Mouse (Mus musculus): ENCODE results near the gene Cmip.

The Cmip gene

DNA sequence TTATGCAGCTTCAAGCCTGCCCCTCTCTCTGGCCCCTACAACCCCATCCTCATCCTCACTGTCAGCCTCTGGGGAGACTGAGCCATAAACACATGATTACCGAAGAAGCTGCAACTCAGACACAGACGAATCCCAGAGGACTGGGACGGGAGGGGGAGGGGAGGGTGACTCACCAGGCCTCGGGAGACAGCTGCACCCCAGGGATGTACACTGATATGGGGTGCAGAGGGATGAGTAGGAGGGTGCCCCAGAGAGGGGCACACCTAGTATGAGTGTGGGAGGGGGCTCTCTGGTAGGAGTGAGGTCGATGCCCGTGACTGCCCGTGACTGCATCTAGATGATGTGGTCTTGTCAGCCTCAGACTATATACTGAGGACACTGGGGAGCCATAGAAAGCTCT is 121.8 kb downstream of the Cmip start:
- DNase-seq (ENCODE audit: low spot score) = no peak

DNA sequence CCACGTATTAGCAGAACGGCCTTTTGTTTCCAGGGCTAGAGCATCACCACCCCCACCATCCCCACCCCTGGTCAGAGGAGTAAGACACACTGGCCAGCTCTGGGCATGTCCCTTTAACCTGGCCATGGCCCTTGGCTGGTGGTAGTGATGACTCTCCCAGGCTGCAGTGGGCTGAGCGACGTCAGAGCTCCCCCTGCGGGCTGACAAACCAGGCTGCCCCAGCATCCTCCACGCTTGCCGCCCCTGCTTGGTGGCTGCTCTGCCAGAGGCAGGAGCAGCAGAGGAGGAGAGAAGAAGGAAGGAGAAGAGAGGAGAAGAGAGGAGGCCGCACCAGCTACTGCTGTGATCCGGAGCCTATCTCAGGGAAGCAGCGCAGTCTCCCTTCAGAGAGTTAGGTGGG is 122.3 kb downstream of the Cmip start:
- DNase-seq (ENCODE audit: low spot score) = no peak

DNA sequence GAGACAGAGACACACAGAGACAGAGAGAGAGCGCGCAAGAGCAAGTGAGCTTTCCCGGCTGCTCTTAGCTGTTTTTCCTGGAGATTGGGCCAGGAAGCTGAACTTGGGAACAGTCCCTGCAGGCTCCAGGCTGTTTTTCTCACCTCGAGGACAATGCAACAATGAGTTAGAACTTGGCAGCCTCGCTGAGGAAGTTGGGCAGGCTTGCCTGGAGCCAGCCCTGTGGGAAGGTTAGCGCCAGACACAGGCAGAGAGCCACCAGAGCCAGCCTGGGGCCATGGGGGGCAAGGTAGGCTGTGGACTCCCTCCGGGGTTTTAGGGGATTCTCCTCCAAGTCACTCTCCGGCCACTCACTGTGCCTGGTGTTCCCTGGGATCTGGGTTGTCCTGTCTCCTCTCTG is 123.9 kb downstream of the Cmip start:
- no peak for DNase-seq (ENCODE audit: low spot score)

DNA sequence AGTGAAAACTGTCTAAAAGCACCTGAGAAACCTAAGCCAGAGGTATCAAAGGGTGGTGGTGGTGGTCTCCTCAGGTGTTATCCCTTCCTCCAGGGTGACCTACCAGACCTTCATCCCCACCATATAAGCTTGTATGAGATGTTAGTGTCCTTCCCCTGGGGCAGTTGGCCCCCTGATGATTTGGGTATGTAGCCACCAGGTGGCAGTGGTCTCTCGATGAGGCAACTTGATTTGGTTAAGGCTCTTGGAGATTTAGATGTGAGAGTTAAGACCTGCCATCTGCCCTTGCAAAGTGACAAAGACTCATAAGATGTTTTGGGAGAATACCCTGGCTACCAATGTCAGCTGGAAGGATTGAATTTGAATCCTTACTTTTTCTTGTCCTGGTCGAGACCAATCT is 129.3 kb downstream of the Cmip start:
- DNase-seq (ENCODE audit: low spot score) = no peak

DNA sequence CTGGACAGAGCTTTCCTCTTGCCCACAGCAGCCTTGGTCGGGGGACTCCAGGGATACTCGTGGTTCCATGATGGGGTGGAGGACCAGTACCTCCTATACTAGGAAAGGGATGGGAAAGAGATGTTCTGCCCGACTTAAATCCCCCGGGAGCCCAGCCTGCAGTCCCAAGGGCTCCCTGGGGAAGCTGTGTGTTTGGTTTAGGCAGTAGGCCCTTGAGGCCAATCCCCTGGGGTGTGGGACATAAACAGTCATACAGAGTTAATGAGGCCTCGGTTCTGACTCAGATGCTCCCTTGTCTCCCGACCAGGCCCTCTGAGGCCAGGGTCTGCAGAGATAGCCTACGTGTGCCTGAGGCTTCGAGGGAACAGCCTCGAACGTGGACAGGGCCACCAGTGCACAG is 130.8 kb downstream of the Cmip start:
- DNase-seq (ENCODE audit: low spot score) = no peak

DNA sequence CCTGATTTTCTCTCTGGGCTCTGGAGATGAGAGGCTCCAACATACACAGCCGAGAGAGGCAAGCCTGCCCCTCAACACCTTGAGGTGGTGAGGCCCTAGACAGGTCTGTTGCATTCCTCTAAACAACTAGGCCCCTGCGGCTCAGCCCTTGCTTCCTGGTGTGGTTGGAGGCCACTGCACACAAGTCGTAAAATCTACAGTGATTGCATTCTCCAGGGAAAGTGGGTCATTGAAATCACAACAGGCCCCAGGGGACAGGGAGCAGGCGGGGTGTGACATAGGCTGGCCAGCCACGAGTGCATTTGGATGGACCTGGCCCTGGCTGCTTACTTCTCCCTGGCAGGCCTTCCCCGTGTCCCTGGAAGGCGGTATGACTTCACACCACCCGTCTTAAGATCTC is 131.5 kb downstream of the Cmip start:
- no peak for DNase-seq (ENCODE audit: low spot score)

DNA sequence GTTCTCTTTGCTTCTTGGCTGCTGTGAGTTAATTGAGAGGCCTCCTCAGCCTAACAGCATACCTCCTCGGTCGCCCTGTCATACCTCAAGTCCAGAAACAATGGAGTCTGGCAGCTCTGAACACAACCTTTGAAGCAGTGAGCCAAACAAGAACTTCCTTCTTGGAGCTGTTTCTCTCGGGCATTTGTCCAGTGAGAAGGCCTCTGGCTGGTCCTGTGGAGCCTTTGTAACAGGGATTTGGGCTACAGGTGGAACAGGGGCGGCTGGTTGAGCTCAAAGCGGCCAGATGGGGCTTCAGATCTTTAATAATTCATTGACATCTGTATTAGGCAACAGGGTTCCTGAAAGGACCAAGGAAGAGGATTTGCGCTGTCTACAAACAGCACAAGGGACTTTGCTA is 137.0 kb downstream of the Cmip start:
- DNase-seq (ENCODE audit: low spot score) = no peak

DNA sequence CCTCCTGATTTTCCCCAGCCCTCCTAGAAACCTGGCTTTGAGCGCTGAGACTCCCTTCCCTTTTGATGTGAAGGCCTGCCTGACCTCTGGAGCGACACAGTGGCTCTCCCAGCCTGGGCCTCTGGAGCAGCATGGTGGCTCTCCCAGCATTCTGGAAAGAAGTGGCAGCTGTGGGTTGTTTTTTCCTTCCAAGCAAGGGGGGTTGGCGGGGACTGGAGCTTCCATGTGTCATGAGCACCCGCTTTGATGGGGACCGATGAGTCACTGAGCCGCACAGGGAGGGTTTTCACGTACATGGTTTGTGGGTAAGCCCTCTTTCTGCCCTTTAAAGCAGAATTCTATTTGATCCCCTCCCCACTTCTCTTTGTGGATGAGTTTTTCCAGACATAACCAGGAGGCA is 138.2 kb downstream of the Cmip start:
- DNase-seq (ENCODE audit: low spot score) = no peak

DNA sequence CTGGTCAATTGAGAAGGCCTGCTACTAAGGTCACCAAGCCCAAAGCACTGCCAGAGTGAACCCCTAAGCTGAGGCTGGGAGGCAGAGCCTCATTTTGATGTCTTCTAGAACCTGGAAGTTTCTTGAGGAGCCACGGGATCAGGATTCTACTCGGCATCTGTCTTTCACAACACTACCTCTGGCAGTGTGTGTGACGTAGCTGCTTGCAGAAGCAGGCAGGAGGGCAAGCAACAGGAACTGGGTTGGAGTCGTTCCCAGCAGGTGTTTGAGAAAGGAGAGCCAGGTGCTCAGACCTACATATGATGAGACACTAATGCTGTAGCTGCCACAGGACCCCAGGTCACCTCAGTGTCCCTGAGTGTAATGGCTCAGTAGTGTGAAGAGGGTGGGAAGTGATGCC is 140.0 kb downstream of the Cmip start:
- DNase-seq (ENCODE audit: low spot score) = no peak

DNA sequence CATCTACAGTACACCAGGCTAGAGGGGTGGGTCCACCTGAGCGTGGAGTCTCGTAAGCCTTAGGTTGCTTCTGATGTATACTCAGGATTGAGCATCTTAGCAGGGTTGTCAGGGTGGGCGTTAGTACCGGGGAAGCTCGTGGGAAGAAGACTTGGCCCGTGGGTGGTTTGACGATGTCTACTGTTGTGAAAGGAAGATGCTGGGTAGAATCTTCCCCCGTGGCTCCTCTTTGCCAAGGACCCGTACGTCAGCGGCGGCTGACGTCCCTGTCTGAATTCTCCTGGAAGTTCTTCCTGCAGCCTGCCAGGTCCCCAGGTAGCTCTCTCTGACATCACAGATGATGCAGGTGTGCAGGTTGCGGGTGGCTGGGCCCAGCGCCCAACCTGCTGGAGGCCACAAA is 140.9 kb downstream of the Cmip start:
- no peak for DNase-seq (ENCODE audit: low spot score)

DNA sequence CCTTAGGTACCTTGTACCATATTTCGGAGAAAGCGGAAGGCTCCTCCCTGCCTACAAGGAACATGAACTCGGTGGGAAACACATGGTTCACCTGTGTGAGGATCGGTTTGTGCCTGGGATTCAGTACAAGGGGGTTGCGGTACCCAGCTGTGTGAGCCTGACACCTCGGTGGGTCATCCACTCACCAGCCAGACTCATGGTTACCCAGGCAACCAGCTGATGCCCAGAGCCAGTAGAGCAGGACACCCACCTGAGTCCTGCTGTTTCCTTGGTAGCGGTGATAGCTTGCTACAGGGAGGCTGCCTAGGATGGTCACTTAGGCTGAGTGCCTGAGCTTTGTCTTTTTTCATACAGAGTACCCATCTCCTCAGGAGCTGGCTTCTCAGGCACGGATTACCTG is 142.4 kb downstream of the Cmip start:
- DNase-seq (ENCODE audit: low spot score) = no peak

DNA sequence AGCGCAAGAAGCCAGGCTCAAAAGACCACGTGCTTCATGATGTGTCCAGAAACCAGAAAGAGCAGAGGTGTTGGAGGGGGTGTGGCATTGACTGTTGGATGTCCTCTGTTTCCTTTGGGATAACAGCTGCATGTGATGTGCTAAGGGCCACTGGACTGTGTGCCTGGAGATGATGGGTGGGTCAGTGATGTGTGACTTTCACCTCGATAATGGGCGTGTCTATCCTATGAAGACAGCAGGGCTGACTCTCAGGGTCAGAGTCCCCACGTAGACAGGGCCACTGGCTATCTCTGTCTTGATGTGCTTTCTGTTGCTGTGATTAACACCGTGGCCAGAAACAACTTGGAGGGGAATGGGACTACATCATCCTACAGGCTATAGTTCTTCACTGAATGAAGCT is 144.0 kb downstream of the Cmip start:
- DNase-seq (ENCODE audit: low spot score) = no peak

DNA sequence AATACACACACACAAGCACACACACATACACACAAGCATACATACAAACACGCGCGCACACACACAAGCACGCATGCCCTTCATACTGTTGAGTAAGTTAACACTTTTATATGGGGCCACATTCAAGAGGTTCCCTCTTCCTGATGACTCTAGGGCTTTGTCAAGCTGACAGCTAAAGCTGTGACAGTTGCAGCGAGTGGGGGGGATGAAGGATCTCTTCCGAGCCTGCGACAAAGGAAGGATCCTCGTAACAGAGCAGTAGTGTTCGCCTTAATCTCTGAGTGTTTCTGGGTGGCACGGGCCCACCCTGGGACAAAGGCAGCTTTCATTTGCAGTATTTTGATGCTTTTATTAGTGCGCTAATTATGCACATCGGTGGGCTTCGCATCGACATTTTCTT is 145.0 kb downstream of the Cmip start:
- no peak for DNase-seq (ENCODE audit: low spot score)

DNA sequence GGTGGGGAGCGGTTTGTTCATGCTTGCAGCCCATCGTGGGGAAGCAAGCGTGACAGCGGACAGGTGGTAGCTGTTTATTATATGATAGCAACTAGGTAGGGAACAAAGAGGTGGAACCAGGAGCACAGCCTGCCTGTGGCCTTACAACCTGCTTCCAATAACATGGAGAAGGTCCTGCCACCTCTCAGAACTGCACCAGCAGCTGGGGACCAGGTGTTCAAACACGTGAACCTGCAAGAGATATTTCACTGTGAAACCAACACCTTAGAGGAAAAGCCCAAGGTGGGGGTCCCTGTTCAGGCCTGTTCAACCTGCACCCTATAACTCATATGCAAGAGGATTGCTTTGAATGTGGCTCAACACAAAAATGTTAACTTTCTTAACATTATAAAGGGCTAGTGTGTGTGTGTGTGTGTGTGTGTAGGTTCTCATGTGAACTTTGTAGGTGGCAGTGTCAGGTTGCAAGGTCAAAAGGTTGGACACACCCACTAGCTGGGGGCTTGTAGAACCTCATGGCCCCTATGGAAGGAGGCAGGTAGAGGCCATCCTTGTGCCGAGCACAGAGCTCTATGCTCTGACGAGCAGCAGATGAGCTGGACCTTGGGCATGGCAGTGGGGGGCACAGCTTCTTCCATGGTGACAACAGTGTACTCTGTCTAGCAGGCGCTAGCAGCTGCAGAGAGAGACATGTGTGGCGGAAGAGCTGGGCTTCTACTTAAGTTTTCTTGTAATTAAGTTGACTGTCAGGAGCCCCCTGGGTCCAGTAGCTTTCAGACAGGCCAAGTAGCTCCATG is 146.2 kb downstream of the Cmip start:
- no peak for DNase-seq (ENCODE audit: low spot score)

DNA sequence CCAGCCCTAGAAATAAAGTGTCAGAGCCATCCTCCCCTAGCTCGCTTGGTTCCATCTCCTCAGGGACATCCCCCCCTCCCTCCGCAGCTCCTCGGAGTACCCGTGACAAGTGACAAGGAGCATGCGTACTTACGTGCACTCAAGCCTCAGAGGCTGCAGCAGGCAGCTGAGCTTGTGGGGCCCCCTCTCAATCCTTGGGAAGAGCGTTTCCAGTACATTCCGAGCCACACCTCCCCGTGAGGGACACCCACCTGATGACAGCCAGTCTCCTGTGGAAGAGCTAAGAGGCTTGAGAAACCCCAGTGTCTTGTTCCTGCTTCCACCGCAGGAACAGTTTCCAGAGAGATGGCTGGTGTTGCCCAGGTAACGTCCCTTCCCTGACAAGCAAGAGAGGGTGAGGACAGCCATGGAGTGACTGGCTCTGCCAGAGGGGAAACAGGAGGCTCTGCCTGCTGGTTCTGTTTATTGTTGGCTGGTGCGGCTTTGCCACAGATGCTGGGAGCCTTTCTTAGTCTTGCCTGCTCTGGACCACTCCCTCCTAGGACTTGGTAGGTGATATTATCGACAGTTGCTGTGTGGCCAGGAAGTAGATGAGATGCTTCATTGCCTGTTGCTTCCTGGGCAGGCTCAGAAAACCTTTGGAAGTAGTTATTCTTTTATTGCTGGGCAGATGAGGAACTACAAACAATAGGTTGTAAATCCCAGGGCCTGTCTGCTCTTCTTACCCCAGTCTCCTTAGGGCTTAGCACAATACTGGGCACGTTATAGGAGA is 147.0 kb downstream of the Cmip start:
- DNase-seq (ENCODE audit: low spot score) = no peak

DNA sequence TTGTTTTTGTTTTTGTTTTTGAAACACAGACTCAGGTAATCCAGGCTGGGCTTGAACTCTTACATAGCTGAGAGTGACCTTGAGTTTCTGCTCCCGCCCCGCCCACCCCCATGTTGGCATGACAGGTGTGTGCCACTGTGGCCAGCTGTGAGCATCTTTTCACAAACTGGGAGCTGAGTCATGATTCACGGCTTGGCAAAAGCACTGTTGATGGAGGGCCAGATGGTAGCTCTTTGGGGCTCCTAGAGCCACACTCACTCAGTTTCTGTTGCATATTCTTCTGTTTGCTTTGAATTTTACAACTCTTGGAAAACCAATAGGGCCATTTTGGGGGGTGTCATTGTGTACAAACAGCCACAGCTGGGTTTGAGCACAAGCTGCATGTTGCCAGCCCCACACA is 149.2 kb downstream of the Cmip start:
- DNase-seq (ENCODE audit: low spot score) = no peak

DNA sequence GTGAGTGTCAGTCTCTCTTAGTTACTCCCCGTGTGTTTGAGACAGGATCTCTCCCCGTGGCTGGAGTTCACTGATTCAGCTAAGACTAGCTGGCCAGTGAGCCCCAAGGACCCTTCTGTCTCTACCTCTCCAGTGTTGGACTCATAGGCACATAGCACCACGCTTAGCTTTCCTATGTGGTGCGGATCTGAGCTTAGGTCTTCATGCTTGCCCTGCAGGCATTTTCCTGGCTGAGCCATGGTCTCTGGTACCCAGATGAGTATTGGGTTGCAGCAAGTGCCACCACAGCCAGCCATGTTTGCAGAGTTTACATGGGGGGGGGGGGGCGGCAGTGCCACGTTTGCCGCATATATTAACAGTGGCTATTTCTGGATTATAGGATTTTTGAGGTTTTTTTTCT is 151.8 kb downstream of the Cmip start:
- DNase-seq (ENCODE audit: low spot score) = no peak

DNA sequence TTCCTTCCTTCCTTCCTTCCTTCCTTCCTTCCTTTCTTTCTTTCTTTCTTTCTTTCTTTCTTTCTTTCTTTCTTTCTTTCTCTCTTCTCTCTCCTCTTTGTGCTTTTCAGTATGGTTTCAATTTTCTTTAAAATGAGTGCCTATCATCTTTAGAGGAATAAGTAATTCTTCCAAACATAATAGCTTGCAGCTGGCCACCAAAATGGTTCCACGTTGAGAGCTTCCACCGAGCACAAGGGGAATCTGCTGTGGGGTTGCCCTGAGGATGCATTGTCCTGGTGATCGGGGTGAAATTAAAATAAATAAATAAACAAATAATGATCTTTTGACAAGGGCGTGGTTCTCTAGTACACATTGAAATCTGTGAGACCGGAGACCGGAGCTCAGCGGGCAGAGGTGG is 152.2 kb downstream of the Cmip start:
- no peak for DNase-seq (ENCODE audit: low spot score)

DNA sequence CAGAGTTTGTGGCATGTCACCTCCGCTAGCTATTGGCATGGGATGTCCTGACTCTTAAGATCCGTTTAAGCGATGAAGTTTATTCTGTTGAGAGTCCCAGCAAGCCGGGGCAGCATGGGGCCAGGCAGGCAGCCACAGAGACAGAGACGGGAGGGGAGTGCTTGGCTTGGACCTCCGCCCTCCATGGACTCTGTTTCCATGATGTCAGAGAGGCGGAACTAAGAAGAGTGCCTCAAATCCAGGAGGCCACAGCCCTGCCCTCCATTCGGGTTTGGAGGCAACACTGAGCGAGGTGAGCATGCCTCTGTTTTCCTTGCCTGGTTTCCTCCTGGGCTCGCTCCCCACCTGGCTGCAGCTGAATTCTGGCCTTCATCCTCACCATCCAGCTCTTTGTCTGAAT is 153.5 kb downstream of the Cmip start:
- no peak for DNase-seq (ENCODE audit: low spot score)

DNA sequence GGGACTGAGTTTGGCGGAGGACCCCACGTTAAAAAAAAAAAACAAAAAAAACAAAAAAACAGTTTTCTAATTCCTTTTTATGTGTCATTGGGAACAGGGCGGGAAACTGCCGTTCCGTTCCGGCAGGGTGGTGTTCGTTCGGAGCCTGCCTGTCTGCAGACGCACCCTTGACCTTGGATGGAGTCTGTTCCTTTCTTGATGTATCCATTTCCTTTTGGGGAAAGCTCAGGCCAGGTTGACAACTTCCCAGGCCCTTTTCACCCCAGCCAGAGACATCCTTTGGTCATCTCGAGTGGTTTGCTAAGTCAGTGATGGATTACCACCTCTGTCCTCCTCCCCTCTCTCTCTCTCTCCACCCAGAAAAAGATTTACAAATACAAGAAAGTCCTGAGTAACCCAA is 154.0 kb downstream of the Cmip start:
- DNase-seq (ENCODE audit: low spot score) = no peak

DNA sequence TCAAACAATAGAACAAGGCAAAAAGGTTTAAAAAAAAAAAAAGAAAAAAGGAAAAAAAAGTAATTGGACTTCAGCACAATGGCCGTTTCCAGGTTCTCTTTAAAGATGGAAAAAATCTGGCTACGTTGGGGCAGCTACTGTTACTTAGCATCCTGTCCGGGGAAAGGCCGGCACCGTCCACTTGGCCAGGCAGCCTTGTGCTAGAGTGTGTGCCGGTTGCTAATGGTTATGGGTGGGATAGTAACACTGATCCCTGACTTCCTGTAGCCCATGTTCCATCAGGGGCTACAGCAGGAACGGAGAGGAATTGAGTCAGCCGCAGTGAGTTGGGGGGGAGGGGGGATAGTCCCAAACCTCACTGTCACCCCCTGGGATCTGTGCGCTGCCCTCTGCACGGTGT is 155.4 kb downstream of the Cmip start:
- no peak for DNase-seq (ENCODE audit: low spot score)

DNA sequence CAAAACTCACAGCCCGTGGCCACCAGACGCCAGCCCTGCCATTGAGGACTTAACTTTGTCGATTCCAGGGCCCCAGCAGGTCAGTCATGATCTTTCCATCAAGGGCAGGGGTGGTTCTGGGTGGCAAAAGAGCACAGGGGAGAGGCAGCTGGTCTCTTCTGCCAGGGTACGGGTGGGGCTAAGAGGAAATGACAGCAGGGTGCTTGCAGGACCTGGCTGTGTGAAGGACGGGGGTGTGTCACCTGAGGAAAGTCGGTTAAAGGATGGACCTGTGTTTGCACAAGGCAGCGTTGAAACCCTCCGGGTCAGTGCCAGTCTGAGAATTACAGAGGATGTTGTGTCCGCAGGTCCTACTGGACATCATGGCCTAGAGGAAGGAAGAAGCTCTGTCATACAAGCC is 161.0 kb downstream of the Cmip start:
- no peak for DNase-seq (ENCODE audit: low spot score)

DNA sequence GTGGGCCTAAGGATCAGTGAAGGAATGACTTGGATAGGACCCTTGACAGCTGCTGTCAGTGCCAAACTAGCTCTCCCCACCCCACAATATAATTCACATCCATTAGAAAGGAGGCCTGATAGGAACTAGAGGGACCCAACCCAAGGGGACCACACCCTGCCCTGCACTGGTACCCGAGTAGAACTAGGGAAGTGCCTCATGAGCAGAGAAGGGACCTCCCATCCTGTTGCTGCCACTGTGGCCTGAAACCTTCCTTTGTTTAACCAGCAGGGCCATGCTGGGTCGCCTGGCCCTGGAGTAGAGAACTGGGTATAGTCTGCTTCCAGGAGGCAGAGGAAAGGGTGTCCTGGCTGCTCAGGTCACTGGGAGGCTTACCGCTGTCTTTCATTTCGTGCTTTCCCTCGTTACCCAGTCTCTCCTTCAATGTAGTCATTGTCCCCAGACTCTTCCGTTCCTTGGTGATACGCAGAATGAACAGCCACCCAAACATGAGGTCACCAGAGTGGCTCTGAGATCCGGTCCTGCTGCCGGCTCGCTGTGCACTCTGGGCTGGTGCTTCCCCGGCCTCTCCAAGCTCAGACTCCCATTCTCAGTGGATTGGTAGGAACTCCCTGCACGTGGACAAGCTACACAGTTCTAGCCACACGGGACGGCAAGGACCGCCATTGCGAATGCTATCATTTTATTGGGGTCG is 164.1 kb downstream of the Cmip start:
- DNase-seq (ENCODE audit: low spot score) = no peak

Measured in MN1 (cell line).